Mouse (Mus musculus) cerebellum, adult 2 months (tissue): ENCODE data around the gene Ubac2. TPM values are rescaled to one million over a fixed set of nuclear protein-coding genes. Genes with fewer than 3 reads are reported as not detected.

ENCODE experiments used
- DNase-seq, 2 experiments: peaks; one replicate each; pipeline ENCODE4 v3.0.0; 2021
- H3K27ac ChIP-seq: fragments of 200-500 bp; 2 replicates; pipeline ENCODE4 v1.5.1; 2012; ENCODE audit warnings: low read length, control low read depth, inconsistent platforms; ENCODE audit not compliant: insufficient read depth
- H3K27me3 ChIP-seq: fragments of 200-500 bp; 2 replicates; pipeline ENCODE4 v1.6.1; 2012; ENCODE audit warnings: inconsistent platforms, mild to moderate bottlenecking, low read length, moderate library complexity; ENCODE audit not compliant: control insufficient read depth, insufficient read depth
- H3K4me1 ChIP-seq: fragments of 200-500 bp; 2 replicates; pipeline ENCODE4 v1.6.1; 2011; ENCODE audit warnings: low read length; ENCODE audit not compliant: control insufficient read depth, insufficient read depth
- H3K4me3 ChIP-seq: fragments of 200-500 bp; replicated peaks from 2 replicates; pipeline ENCODE3; 2011; ENCODE audit warnings: mild to moderate bottlenecking, low read depth, low read length, control low read depth; ENCODE audit not compliant: insufficient read depth
- CTCF ChIP-seq: fragments of 200-500 bp; IDR thresholded peaks from 2 replicates; pipeline ENCODE4 v1.5.1; 2011; ENCODE audit warnings: low read depth, mild to moderate bottlenecking, control low read depth, low read length, moderate library complexity, borderline replicate concordance; ENCODE audit not compliant: insufficient read depth
- POLR2A ChIP-seq: fragments of 200-500 bp; IDR thresholded peaks from 2 replicates; pipeline ENCODE4 v1.6.1; 2011; ENCODE audit warnings: low read length, control low read depth, borderline replicate concordance; ENCODE audit not compliant: insufficient read depth
- WGBS: fragments of 180-500 bp; shearing (Covaris S2); methylation state at CpG from one replicate; pipeline ENCODE4 v1.1.7; 2018; 5-methylcytosine and 5-hydroxymethylcytosine counted together
- polyA plus RNA-seq: library from polyadenylated mRNA; depleted of rRNA; stranded (reverse); fragments of >200 nt; gene quantifications from 2 replicates; pipeline ENCODE4 v1.2.3, GENCODE M21; 2012; rRNA removed

Gene Ubac2
- 44.4 and 45.6 TPM in 2 replicates for polyA plus RNA-seq

DNA sequence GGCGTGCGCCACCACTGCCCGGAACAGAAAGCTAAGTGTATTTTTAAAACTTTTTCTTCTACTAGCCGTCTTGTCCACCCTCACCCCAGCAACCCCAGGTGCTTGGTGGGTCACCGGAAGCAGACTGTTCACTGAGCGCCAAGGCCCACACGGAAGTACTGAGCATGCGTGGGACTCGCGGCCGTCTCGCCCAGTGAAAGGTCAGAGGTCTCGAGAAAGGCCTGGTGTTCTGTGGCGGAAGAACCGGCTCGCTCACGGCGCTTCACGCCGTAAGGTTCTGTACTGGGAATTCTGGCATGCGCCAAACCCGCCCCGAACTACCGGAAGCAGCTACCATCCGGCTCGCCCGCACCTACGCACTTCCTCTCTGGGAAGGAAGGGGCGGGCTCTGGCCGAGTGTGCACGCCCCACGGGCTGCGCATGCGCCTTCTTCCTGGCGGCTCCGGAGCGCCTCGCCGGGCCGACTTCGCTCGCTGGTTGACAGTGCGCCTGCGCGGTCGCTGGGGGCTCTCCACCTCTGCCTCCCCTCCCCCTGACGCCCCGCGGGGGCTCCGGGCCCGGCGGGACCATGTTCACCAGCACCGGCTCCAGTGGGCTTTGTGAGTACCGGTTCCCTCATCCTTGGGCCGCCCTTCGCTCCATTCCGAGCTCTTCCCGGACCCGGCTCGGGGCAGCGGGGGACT lies at the start of gene Ubac2:
TSS of gene Ubac2 (plus strand) at position 445 of the 683 bp plus-strand sequence.
- Histone ChIP-seq H3K27me3 (no peaks in the 10 kb centered on the region), H3K4me1 (peaks cover 11% of the 10 kb centered on the region; the same call in 1 of the 2 replicates), H3K27ac (peak within 1 kb of the TSS; percentile 41), H3K4me3 (peak within 1 kb of the TSS; percentile 78)
- peak; percentile 99 for DNase-seq
- under 1% methylated on average over 61 of the region's 61 CpGs for WGBS
- TF ChIP-seq CTCF (no peak), POLR2A (0 out of 2 replicates have a peak, but pooled peaks have one; percentile 47)

DNA sequence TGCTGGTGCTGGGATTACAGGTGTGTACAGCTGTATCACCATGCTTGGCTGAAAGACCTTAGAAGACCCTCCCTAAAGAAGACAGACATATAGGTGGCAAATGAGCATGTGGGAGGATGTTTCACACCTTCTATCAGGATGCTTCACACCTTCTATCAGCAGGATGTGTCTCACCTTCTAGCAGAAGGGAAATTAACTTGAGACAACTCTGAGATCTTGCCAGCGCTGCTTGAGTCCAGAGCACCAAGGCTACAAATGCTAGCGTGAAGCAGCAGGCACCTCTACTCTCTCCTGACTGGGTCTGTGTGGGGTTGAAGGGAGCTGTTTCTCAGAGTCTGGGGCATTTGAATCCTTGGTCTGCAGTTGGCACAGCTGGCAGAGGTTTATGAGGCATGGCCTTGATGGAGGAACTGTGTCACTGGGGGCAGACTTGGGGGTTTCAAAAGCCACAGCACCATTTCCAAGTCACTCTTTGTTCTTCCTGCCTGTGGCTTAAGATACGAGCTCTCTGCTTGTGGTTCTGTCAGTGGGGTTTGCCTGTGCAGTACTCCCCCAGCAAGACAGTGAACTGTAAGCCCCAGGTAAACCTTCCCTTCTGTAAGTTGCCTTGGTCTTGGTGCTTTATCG lies 48.5 kb upstream of the Ubac2 start:
- Histone ChIP-seq H3K27me3 (no peaks in the 10 kb centered on the region), H3K4me3 (no peak overlapping the region), H3K4me1 (peaks cover 23% of the 10 kb centered on the region), H3K27ac (no peak overlapping the region)
- TF ChIP-seq POLR2A = no peak
- TF ChIP-seq CTCF = no peak
- WGBS = 87% methylated on average over 4 of the region's 4 CpGs
- no peak for DNase-seq

GRCm38 (mm10) chr14:121833001-121833520 lies 45.4 kb upstream of the Ubac2 start:
- peak overlapping the region; percentile 86; the same call in 1 of the 2 replicates for H3K27ac ChIP-seq
- H3K27me3 ChIP-seq = no peaks in the 10 kb centered on the region
- TF ChIP-seq CTCF (no peak), POLR2A (no peak)
- WGBS = 19% methylated on average over 2 of the region's 2 CpGs
- DNase-seq = peak; percentile 66 to 90
- no peak overlapping the region for H3K4me3 ChIP-seq
- H3K4me1 ChIP-seq = peaks cover 9% of the 10 kb centered on the region

- Histone ChIP-seq H3K4me1 (peaks cover 3% of the 10 kb centered on the region), H3K4me3 (no peak overlapping the region), H3K27ac (no peak overlapping the region), H3K27me3 (no peaks in the 10 kb centered on the region; the same call in 1 of the 2 replicates)
- no peak for DNase-seq
- TF ChIP-seq CTCF (no peak), POLR2A (no peak)
- WGBS = 85% methylated on average over 4 of the region's 4 CpGs
Measured at GRCm38 (mm10) chr14:121838161-121838560, 40.3 kb upstream of the Ubac2 start.

DNA sequence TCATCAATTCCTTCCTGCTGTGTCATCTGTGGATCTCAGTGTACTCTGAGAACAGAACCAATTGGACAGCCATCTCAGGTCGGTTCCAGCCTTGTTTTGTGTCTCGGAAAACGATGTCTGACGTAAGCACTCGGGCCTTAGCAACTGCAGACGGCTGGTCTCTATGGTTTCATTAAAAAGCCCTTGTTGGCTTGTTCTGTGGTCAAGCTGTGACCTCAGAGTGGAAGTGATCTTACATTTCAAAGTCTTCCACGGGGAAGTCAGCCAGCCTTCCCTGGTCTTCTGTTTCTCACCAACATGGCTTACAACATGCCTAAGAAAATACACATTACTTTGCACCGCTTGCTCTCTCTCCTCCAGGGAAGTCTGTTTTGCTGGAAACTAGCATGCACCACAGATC lies 38.2 kb upstream of the Ubac2 start:
- DNase-seq = no peak
- Histone ChIP-seq H3K27me3 (no peaks in the 10 kb centered on the region; the same call in 1 of the 2 replicates), H3K4me3 (no peak overlapping the region), H3K4me1 (no peaks in the 10 kb centered on the region), H3K27ac (no peak overlapping the region)
- 80% methylated on average over 8 of the region's 8 CpGs for WGBS
- TF ChIP-seq CTCF = no peak
- TF ChIP-seq POLR2A = no peak

- Histone ChIP-seq H3K27me3 (no peaks in the 10 kb centered on the region; the same call in 1 of the 2 replicates), H3K4me1 (no peaks in the 10 kb centered on the region), H3K27ac (no peak overlapping the region), H3K4me3 (no peak overlapping the region)
- 61% methylated on average over 8 of the region's 8 CpGs for WGBS
- TF ChIP-seq CTCF (no peak), POLR2A (no peak)
- DNase-seq = no peak
Measured at GRCm38 (mm10) chr14:121844486-121844885, 33.9 kb upstream of the Ubac2 start.

GRCm38 (mm10) chr14:121851231-121851630 lies 27.2 kb upstream of the Ubac2 start:
- H3K4me3 ChIP-seq = no peak overlapping the region
- no peak for TF ChIP-seq POLR2A
- TF ChIP-seq CTCF = no peak
- H3K27me3 ChIP-seq = no peaks in the 10 kb centered on the region
- no peaks in the 10 kb centered on the region for H3K4me1 ChIP-seq
- WGBS = 74% methylated on average over 1 of the region's 1 CpGs
- H3K27ac ChIP-seq = no peak overlapping the region
- no peak for DNase-seq
